Mouse (Mus musculus): ENCODE data around the gene Tjp2. TPM values are rescaled to one million over a fixed set of nuclear protein-coding genes. Genes with fewer than 3 reads are reported as not detected.

Gene Tjp2
- polyA plus RNA-seq, 1 experiment from 2014 or later: 36.9 TPM

- DNase-seq (ENCODE audit: low spot score): no peak
Observed at GRCm38 (mm10) chr19:24046395-24046993, 178.3 kb downstream of the Tjp2 start.

More at GRCm38 (mm10) chr19:24046395-24046993, 178.3 kb downstream of the Tjp2 start:
- no peak overlapping the region for H3K9ac ChIP-seq (ENCODE audit: low read length)
- H3K27me3 ChIP-seq (ENCODE audit: control insufficient read depth, insufficient read depth, low read length): no peaks in the 10 kb centered on the region
- no peak overlapping the region for H3K4me2 ChIP-seq (ENCODE audit: low read depth, low read length, severe bottlenecking)
- no peaks in the 10 kb centered on the region for H3K36me3 ChIP-seq (ENCODE audit: control insufficient read depth, insufficient read depth, low read length)
- H3K27ac ChIP-seq (ENCODE audit: low read depth, low read length): no peak overlapping the region
- H3K4me3 ChIP-seq (ENCODE audit: low read depth, low read length): no peak overlapping the region
- 89% methylated on average over 10 of the region's 10 CpGs for WGBS
- no peak for ATAC-seq (replicated peaks; ENCODE audit: low FRiP score)
- no peaks in the 10 kb centered on the region for H3K9me3 ChIP-seq (ENCODE audit: control insufficient read depth, low read length)
- no peaks in the 10 kb centered on the region for H3K4me1 ChIP-seq (replicated peaks; ENCODE audit: control insufficient read depth, insufficient read depth, low read length)

Other genes with a start within 250 kb of the Tjp2 start
- gene Fam189a2, start 194.0 kb downstream of the Tjp2 start, polyA plus RNA-seq (2014; fragmentation: Nextera tagmentation; extraction: Ambion mirVana): 0.44 and 0.68 TPM in 2 replicates
- 53.3 and 56.8 TPM in 2 replicates for gene Fxn, start 55.6 kb upstream of the Tjp2 start, polyA plus RNA-seq (2014; fragmentation: Nextera tagmentation; extraction: Ambion mirVana)

All from forebrain, embryonic 11.5 days (tissue).